Mouse (Mus musculus): ENCODE results near the gene Fgfr2.

The Fgfr2 gene

GRCm38 (mm10) chr7:131548473-131548872 lies 1574.7 kb downstream of the Fgfr2 start, which contains the start of gene Hmx2:
TSS of gene Hmx2 (plus strand) at chr7:131548773.
- in situ Hi-C loops (cut with MboI; ENCODE audit: unreplicated experiment in 2 of 2): loop anchor here (5.0 to 25.0 kb wide), 8 partner anchors 214 to 1466 kb away; partner anchors contain the start of gene Btbd16 (in 1 of the 2)

GRCm38 (mm10) chr7:131547481-131547880 lies 1575.7 kb downstream of the Fgfr2 start:
- in situ Hi-C loops (cut with MboI; ENCODE audit: unreplicated experiment in 2 of 2): loop anchor here (5.0 to 25.0 kb wide), 8 partner anchors 215 to 1467 kb away; partner anchors contain the start of gene Btbd16 (in 1 of the 2)

GRCm38 (mm10) chr7:131546423-131546822 lies 1576.7 kb downstream of the Fgfr2 start:
- in situ Hi-C loops (cut with MboI; ENCODE audit: unreplicated experiment in 2 of 2): loop anchor here (5.0 to 25.0 kb wide), 8 partner anchors 216 to 1468 kb away; partner anchors contain the start of gene Btbd16 (in 1 of the 2)

- in situ Hi-C loops (cut with MboI; ENCODE audit: unreplicated experiment in 2 of 2): loop anchor here (5.0 to 25.0 kb wide), 8 partner anchors 216 to 1469 kb away; partner anchors contain the start of gene Btbd16 (in 1 of the 2)
Measured at GRCm38 (mm10) chr7:131545701-131546385, 1577.3 kb downstream of the Fgfr2 start.

- in situ Hi-C loops (cut with MboI; ENCODE audit: unreplicated experiment in 2 of 2): loop anchor here (5.0 to 25.0 kb wide), 8 partner anchors 217 to 1470 kb away; partner anchors contain the start of gene Btbd16 (in 1 of the 2)
Measured at GRCm38 (mm10) chr7:131544871-131545270, 1578.3 kb downstream of the Fgfr2 start.

- in situ Hi-C loops (cut with MboI; ENCODE audit: unreplicated experiment in 2 of 2): loop anchor here (10.0 to 25.0 kb wide), 7 partner anchors 218 to 1471 kb away; partner anchors contain the start of gene Btbd16 (in 1 of the 2)
Measured at GRCm38 (mm10) chr7:131543623-131544481, 1579.3 kb downstream of the Fgfr2 start.

- in situ Hi-C loops (cut with MboI; ENCODE audit: unreplicated experiment in 2 of 2): loop anchor here (10.0 to 25.0 kb wide), 7 partner anchors 219 to 1472 kb away; partner anchors contain the start of gene Btbd16 (in 1 of the 2)
Measured at GRCm38 (mm10) chr7:131542872-131543622, 1580.1 kb downstream of the Fgfr2 start.

GRCm38 (mm10) chr7:131542115-131542871 lies 1580.9 kb downstream of the Fgfr2 start, which contains the start of gene Hmx3:
TSS of gene Hmx3 (plus strand) at chr7:131542867.
- in situ Hi-C loops (cut with MboI; ENCODE audit: unreplicated experiment in 2 of 2): loop anchor here (10.0 to 25.0 kb wide), 7 partner anchors 220 to 1473 kb away; partner anchors contain the start of gene Btbd16 (in 1 of the 2)

- in situ Hi-C loops (cut with MboI; ENCODE audit: unreplicated experiment in 2 of 2): loop anchor here (10.0 to 25.0 kb wide), 7 partner anchors 221 to 1473 kb away; partner anchors contain the start of gene Btbd16 (in 1 of the 2)
Measured at GRCm38 (mm10) chr7:131541184-131542114, 1581.7 kb downstream of the Fgfr2 start.

- in situ Hi-C loops (cut with MboI; ENCODE audit: unreplicated experiment in 2 of 2): loop anchor here (5.0 to 25.0 kb wide), 11 partner anchors 222 to 1475 kb away; partner anchors contain the start of gene Btbd16 (in 1 of the 2)
Measured at GRCm38 (mm10) chr7:131539979-131540378, 1583.2 kb downstream of the Fgfr2 start.

GRCm38 (mm10) chr7:131503739-131504138 lies 1619.4 kb downstream of the Fgfr2 start:
- in situ Hi-C loops (cut with MboI; ENCODE audit: unreplicated experiment in 2 of 2): no loop called here

GRCm38 (mm10) chr7:131478403-131478802 lies 1644.7 kb downstream of the Fgfr2 start:
- in situ Hi-C loops (cut with MboI; ENCODE audit: unreplicated experiment in 2 of 2): no loop called here

GRCm38 (mm10) chr7:131477140-131477539 lies 1646.0 kb downstream of the Fgfr2 start:
- in situ Hi-C loops (cut with MboI; ENCODE audit: unreplicated experiment in 2 of 2): no loop called here

- in situ Hi-C loops (cut with MboI; ENCODE audit: unreplicated experiment in 2 of 2): no loop called here
Measured at GRCm38 (mm10) chr7:131471551-131471950, 1651.6 kb downstream of the Fgfr2 start.

- in situ Hi-C loops (cut with MboI; ENCODE audit: unreplicated experiment in 2 of 2): no loop called here
Measured at GRCm38 (mm10) chr7:131469506-131469905, 1653.6 kb downstream of the Fgfr2 start.

GRCm38 (mm10) chr7:131467312-131467711 lies 1655.8 kb downstream of the Fgfr2 start:
- in situ Hi-C loops (cut with MboI; ENCODE audit: unreplicated experiment in 2 of 2): no loop called here

- in situ Hi-C loops (cut with MboI; ENCODE audit: unreplicated experiment in 2 of 2): no loop called here
Measured at GRCm38 (mm10) chr7:131465735-131466134, 1657.4 kb downstream of the Fgfr2 start.

GRCm38 (mm10) chr7:131465117-131465601 lies 1658.0 kb downstream of the Fgfr2 start:
- in situ Hi-C loops (cut with MboI; ENCODE audit: unreplicated experiment in 2 of 2): no loop called here
